Mouse (Mus musculus): Measurements from ENCODE around the gene Lancl2. TPM values are rescaled to one million over a fixed set of nuclear protein-coding genes. Genes with fewer than 3 reads are reported as not detected.
A peak's percentile ranks its signal among the peaks of the same experiment; 100 is the strongest.

Lancl2 gene
- total and polyA plus RNA-seq, 2 experiments from 2014 or later: 94.1 to 112 TPM

- 56% methylated on average over 3 of the region's 3 CpGs for WGBS
- Histone ChIP-seq H3K9ac (replicated peaks; ENCODE audit: low read length, poor library complexity, severe bottlenecking) (no peak overlapping the region), H3K4me1 (ENCODE audit: insufficient read depth, low read length) (no peaks in the 10 kb centered on the region), H3K27me3 (ENCODE audit: insufficient read depth, low read length) (no peaks in the 10 kb centered on the region), H3K4me2 (ENCODE audit: low read depth, low read length, poor library complexity, severe bottlenecking) (no peak overlapping the region), H3K27ac (ENCODE audit: low read depth, low read length) (no peak overlapping the region), H3K9me3 (ENCODE audit: low read length) (no peaks in the 10 kb centered on the region), H3K4me3 (ENCODE audit: low read depth, low read length) (no peak overlapping the region), H3K36me3 (ENCODE audit: insufficient read depth, low read length) (peaks cover 4% of the 10 kb centered on the region; the same call in 1 of the 2 replicates)
- ATAC-seq (ENCODE audit: low FRiP score) (no peak), DNase-seq (ENCODE audit: low spot score) (peak; percentile 10)
- TF ChIP-seq CTCF (IDR thresholded peaks at IDR 0.05): no peak
Observed at GRCm38 (mm10) chr6:57765095-57765878, 62.9 kb downstream of the Lancl2 start.

- H3K4me2 ChIP-seq (ENCODE audit: low read depth, low read length, poor library complexity, severe bottlenecking): no peak overlapping the region
- H3K36me3 ChIP-seq (ENCODE audit: insufficient read depth, low read length): no peaks in the 10 kb centered on the region
- no peaks in the 10 kb centered on the region for H3K27me3 ChIP-seq (ENCODE audit: insufficient read depth, low read length)
- H3K9me3 ChIP-seq (ENCODE audit: low read length): no peaks in the 10 kb centered on the region
- H3K4me3 ChIP-seq (ENCODE audit: low read depth, low read length): no peak overlapping the region
- H3K27ac ChIP-seq (ENCODE audit: low read depth, low read length): no peak overlapping the region
- H3K9ac ChIP-seq (replicated peaks; ENCODE audit: low read length, poor library complexity, severe bottlenecking): no peak overlapping the region
- WGBS: 95% methylated on average over 1 of the region's 1 CpGs
- TF ChIP-seq CTCF (IDR thresholded peaks at IDR 0.05): no peak
- H3K4me1 ChIP-seq (ENCODE audit: insufficient read depth, low read length): no peaks in the 10 kb centered on the region
- ATAC-seq (ENCODE audit: low FRiP score): no peak
- no peak for DNase-seq (ENCODE audit: low spot score)
Observed at GRCm38 (mm10) chr6:57766287-57766686, 63.9 kb downstream of the Lancl2 start.

- Histone ChIP-seq H3K36me3 (ENCODE audit: insufficient read depth, low read length) (no peaks in the 10 kb centered on the region), H3K4me2 (ENCODE audit: low read depth, low read length, poor library complexity, severe bottlenecking) (no peak overlapping the region), H3K27ac (ENCODE audit: low read depth, low read length) (no peak overlapping the region), H3K9me3 (ENCODE audit: low read length) (no peaks in the 10 kb centered on the region), H3K4me3 (ENCODE audit: low read depth, low read length) (no peak overlapping the region), H3K27me3 (ENCODE audit: insufficient read depth, low read length) (no peaks in the 10 kb centered on the region), H3K9ac (replicated peaks; ENCODE audit: low read length, poor library complexity, severe bottlenecking) (no peak overlapping the region), H3K4me1 (ENCODE audit: insufficient read depth, low read length) (no peaks in the 10 kb centered on the region)
- whole genome bisulfite sequencing: 82% methylated on average over 8 of the region's 8 CpGs
- ATAC-seq (ENCODE audit: low FRiP score): no peak
- no peak for DNase-seq (ENCODE audit: low spot score)
- TF ChIP-seq CTCF (IDR thresholded peaks at IDR 0.05): no peak
Observed at GRCm38 (mm10) chr6:57767112-57767868, 65.0 kb downstream of the Lancl2 start.

- Histone ChIP-seq H3K4me3 (ENCODE audit: low read depth, low read length) (no peak overlapping the region), H3K4me1 (ENCODE audit: insufficient read depth, low read length) (no peaks in the 10 kb centered on the region), H3K9ac (replicated peaks; ENCODE audit: low read length, poor library complexity, severe bottlenecking) (no peak overlapping the region), H3K9me3 (ENCODE audit: low read length) (no peaks in the 10 kb centered on the region), H3K4me2 (ENCODE audit: low read depth, low read length, poor library complexity, severe bottlenecking) (no peak overlapping the region), H3K36me3 (ENCODE audit: insufficient read depth, low read length) (peaks cover 5% of the 10 kb centered on the region; the same call in 1 of the 2 replicates), H3K27ac (ENCODE audit: low read depth, low read length) (no peak overlapping the region), H3K27me3 (ENCODE audit: insufficient read depth, low read length) (no peaks in the 10 kb centered on the region)
- no peak for TF ChIP-seq CTCF (IDR thresholded peaks at IDR 0.05)
- DNase-seq (ENCODE audit: low spot score): no peak
- ATAC-seq (ENCODE audit: low FRiP score): no peak
- WGBS: 98% methylated on average over 7 of the region's 7 CpGs
Observed at GRCm38 (mm10) chr6:57768948-57769525, 66.7 kb downstream of the Lancl2 start.

- TF ChIP-seq CTCF (IDR thresholded peaks at IDR 0.05): no peak
- ATAC-seq (ENCODE audit: low FRiP score): no peak
- no peak overlapping the region for H3K4me3 ChIP-seq (ENCODE audit: low read depth, low read length)
- H3K9me3 ChIP-seq (ENCODE audit: low read length): no peaks in the 10 kb centered on the region
- no peak for DNase-seq (ENCODE audit: low spot score)
- no peak overlapping the region for H3K9ac ChIP-seq (replicated peaks; ENCODE audit: low read length, poor library complexity, severe bottlenecking)
- no peaks in the 10 kb centered on the region for H3K27me3 ChIP-seq (ENCODE audit: insufficient read depth, low read length)
- WGBS: 87% methylated on average over 1 of the region's 1 CpGs
- no peaks in the 10 kb centered on the region for H3K4me1 ChIP-seq (ENCODE audit: insufficient read depth, low read length)
- no peak overlapping the region for H3K27ac ChIP-seq (ENCODE audit: low read depth, low read length)
- peaks cover 8% of the 10 kb centered on the region; the same call in 1 of the 2 replicates for H3K36me3 ChIP-seq (ENCODE audit: insufficient read depth, low read length)
- no peak overlapping the region for H3K4me2 ChIP-seq (ENCODE audit: low read depth, low read length, poor library complexity, severe bottlenecking)
Observed at GRCm38 (mm10) chr6:57770467-57771190, 68.3 kb downstream of the Lancl2 start.
